Mouse (Mus musculus) liver, embryonic 14.5 days (tissue): ENCODE measurements around the gene Pcna. TPM values are rescaled to one million over a fixed set of nuclear protein-coding genes. Genes with fewer than 3 reads are reported as not detected.
"Not testable (repeated sequence)": the region's sequence is repeated elsewhere in the genome, so short reads cannot be mapped to it uniquely, and the experiment has no call there.

Experiments used
- ATAC-seq: fragments of 200-750 bp; cut with Nextera tagmentation; 2 replicates; pipeline ENCODE4 v1.8.0; 2017; ENCODE audit warnings: moderate number of reproducible peaks, mild to moderate bottlenecking, moderate library complexity; ENCODE audit not compliant: insufficient read depth
- DNase-seq, 3 experiments: peaks; one replicate each; pipeline ENCODE4 v3.0.0-alpha.2; 2012 to 2013; ENCODE audit warnings: low read depth in 3 of 3, low spot score in 3 of 3
- H3K27ac ChIP-seq: fragments of 300-500 bp; sonication (generic); 2 replicates; pipeline ENCODE4 v1.5.1; 2014; ENCODE audit warnings: moderate library complexity, mild to moderate bottlenecking, control low read depth, inconsistent platforms
- H3K27me3 ChIP-seq: fragments of 300-500 bp; sonication (generic); 2 replicates; pipeline ENCODE4 v1.6.1; 2014; ENCODE audit warnings: mild to moderate bottlenecking, low read length, moderate library complexity; ENCODE audit not compliant: control insufficient read depth, insufficient read depth
- H3K36me3 ChIP-seq: fragments of 300-500 bp; sonication (generic); replicated peaks from 2 replicates; pipeline ENCODE4 v1.6.1; 2014; ENCODE audit warnings: low read depth; ENCODE audit not compliant: control insufficient read depth, insufficient read depth
- H3K4me1 ChIP-seq, 2 experiments: fragments of 200-500 bp in 1 of 2; fragments of 300-500 bp in 1 of 2; sonication (generic) in 1 of 2; replicated peaks; 2 replicates each; pipeline ENCODE4 v1.6.1; 2012 to 2014; ENCODE audit warnings: antibody characterized with exemption in 1 of 2, inconsistent platforms in 1 of 2, low read length in 1 of 2; ENCODE audit not compliant: control insufficient read depth in 2 of 2, insufficient read depth in 2 of 2
- H3K4me2 ChIP-seq: fragments of 300-500 bp; sonication (generic); 2 replicates; pipeline ENCODE4 v1.6.1; 2014; ENCODE audit warnings: low read depth, mild to moderate bottlenecking, control low read depth, moderate library complexity
- H3K4me3 ChIP-seq, 2 experiments: fragments of 200-500 bp in 1 of 2; fragments of 300-500 bp in 1 of 2; sonication (generic) in 1 of 2; 2 replicates each; pipeline ENCODE4 v1.5.1; 2012 to 2014; ENCODE audit warnings: low read depth in 2 of 2, low read length in 2 of 2, mild to moderate bottlenecking in 2 of 2, control low read depth in 1 of 2, inconsistent platforms in 1 of 2, moderate library complexity in 1 of 2; ENCODE audit not compliant: insufficient read depth in 1 of 2
- H3K9ac ChIP-seq: fragments of 300-500 bp; sonication (generic); replicated peaks from 2 replicates; pipeline ENCODE4 v1.6.1; 2014; ENCODE audit warnings: mild to moderate bottlenecking, control low read depth, moderate library complexity
- H3K9me3 ChIP-seq: fragments of 300-500 bp; sonication (generic); 2 replicates; pipeline ENCODE4 v1.6.1; 2016; ENCODE audit warnings: low read length, mixed read lengths; ENCODE audit not compliant: control insufficient read depth
- CTCF ChIP-seq: IDR thresholded peaks from 2 replicates; pipeline ENCODE4 v1.5.1; 2016; ENCODE audit warnings: antibody characterized with exemption, low read depth, control low read depth
- EP300 ChIP-seq: IDR thresholded peaks from 2 replicates; pipeline ENCODE4 v1.6.1; 2016; ENCODE audit warnings: antibody characterized with exemption, low read depth
- WGBS: fragments of 180-500 bp; shearing (Covaris S2); extraction: QIAGEN DNeasy Blood & Tissue Kit; methylation state at CpG from one replicate; pipeline ENCODE4 v1.1.7; 2014; ENCODE audit not compliant: insufficient replicate concordance; 5-methylcytosine and 5-hydroxymethylcytosine counted together
- polyA plus RNA-seq, 2 experiments: library from polyadenylated mRNA; depleted of rRNA in 1 of 2; stranded (reverse) in 1 of 2; unstranded in 1 of 2; fragments of >200 nt; fragmentation: Nextera tagmentation in 1 of 2; extraction: Ambion mirVana in 1 of 2; gene quantifications; 2 replicates each; pipeline versions ENCODE4 v1.2.1 to v1.2.3; 2012 to 2014

Pcna gene
- polyA plus RNA-seq, 2 experiments, result 356 to 391 TPM

DNA sequence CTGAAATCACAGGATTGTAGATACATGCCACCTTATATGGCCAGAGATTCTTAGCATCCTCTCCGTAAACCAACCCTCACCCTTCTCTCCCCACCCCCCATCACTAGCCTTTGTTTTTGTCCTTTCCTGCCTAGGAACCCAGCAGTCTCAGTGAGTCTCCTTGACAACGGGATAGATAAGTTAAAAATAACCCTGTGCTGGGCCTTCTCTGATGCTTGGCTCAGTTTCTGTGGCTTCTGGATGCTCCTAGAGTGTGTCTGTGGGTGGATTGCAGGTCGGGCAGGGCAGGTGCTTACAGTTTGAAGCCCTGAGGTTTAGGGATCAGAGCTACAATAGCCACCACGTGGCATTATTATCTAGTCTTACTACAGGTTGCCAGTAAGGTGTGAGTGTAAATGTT lies 39.0 kb upstream of the Pcna start:
- H3K4me1 ChIP-seq, result peaks cover 0 to 9% of the 10 kb centered on the region in 2 experiments; a peak in 2 of 4 replicates
- H3K27ac ChIP-seq, result no peak overlapping the region
- DNase-seq, result no peak
- no peak for TF ChIP-seq EP300
- no peak for TF ChIP-seq CTCF
- no peaks in the 10 kb centered on the region for H3K27me3 ChIP-seq
- H3K36me3 ChIP-seq, result peaks cover 3% of the 10 kb centered on the region; the same call in 1 of the 2 replicates
- no peak for ATAC-seq
- 11% methylated on average over 4 of the region's 4 CpGs for WGBS
- H3K4me3 ChIP-seq, result no peak overlapping the region
- H3K9ac ChIP-seq, result no peak overlapping the region
- no peak overlapping the region for H3K4me2 ChIP-seq
- no peaks in the 10 kb centered on the region for H3K9me3 ChIP-seq

DNA sequence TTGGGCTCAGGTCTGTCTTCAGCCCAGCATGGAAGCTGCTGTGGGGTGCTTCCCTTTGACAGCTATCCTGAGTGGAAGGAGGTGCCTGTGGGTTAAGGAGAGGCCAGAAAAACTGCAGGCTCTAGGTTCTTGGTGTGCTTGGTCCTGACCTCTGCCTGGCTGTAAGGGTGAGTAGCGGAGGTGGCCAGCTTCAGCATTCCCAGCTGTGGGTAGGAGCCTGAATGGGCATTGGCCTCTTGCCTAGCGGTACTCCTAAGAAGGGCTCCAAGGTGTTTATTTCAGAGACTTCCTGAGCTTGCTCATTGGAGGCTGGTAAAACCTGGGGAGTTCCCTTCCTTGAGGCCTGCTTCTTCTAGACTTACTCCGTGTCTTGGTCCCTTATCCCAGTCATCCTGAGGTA lies 38.2 kb upstream of the Pcna start:
- Histone ChIP-seq H3K4me3 (no peak overlapping the region), H3K27ac (no peak overlapping the region), H3K9ac (no peak overlapping the region), H3K4me1 (peaks cover 0 to 9% of the 10 kb centered on the region in 2 experiments; a peak in 2 of 4 replicates), H3K9me3 (no peaks in the 10 kb centered on the region), H3K36me3 (peaks cover 3% of the 10 kb centered on the region; the same call in 1 of the 2 replicates), H3K4me2 (no peak overlapping the region), H3K27me3 (no peaks in the 10 kb centered on the region)
- DNase-seq (no peak), ATAC-seq (no peak)
- no peak for TF ChIP-seq CTCF
- TF ChIP-seq EP300, result no peak
- 72% methylated on average over 3 of the region's 3 CpGs for WGBS

DNA sequence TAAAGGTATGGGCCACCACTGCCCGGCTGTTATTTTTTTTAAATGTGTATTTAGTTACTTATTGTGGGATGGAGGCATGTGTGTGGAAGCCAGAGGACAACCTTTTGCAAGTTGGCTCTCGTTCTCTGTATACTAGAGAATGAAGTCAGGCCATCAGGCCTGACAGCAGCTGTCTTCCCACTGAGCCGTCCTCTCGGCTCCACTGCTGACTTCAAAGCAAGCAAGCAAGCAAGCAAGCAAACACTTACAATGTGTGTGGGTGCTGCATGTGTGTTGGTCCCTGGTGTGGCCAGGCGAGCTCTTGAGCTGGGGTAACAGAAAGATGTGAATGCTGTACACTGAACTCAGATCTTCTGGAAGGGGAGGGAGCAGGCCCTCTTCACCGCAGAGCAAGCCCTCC lies 37.7 kb upstream of the Pcna start:
- Histone ChIP-seq H3K27ac (no peak overlapping the region), H3K4me2 (no peak overlapping the region), H3K36me3 (peaks cover 2% of the 10 kb centered on the region; the same call in 1 of the 2 replicates), H3K9me3 (no peaks in the 10 kb centered on the region), H3K4me1 (peaks cover 0 to 9% of the 10 kb centered on the region in 2 experiments; a peak in 2 of 4 replicates), H3K27me3 (no peaks in the 10 kb centered on the region), H3K4me3 (no peak overlapping the region), H3K9ac (no peak overlapping the region)
- ATAC-seq, result no peak
- 71% methylated on average over 6 of the region's 6 CpGs for WGBS
- no peak for TF ChIP-seq EP300
- TF ChIP-seq CTCF, result no peak
- DNase-seq, result no peak

DNA sequence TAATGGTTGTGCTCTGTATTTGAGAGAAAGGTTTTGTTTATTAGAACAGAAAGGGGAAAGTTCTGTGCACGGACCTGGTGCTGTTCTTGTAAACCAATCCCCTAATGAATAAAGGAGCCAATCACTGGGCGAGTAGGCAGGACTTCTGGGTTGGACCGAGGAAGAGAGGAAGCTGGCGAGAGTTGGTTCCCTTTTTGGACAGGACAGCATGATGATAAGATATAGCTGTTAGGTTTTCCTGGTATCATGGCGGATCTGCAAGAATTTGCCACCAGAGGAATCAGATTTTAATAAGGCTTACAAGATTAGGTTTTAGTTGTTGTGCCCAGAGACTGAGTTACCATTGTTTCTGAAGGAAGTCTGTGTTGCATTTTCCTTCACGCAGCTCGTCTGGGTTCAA lies 36.1 kb upstream of the Pcna start:
- 21% methylated on average over 5 of the region's 7 CpGs for WGBS

DNA sequence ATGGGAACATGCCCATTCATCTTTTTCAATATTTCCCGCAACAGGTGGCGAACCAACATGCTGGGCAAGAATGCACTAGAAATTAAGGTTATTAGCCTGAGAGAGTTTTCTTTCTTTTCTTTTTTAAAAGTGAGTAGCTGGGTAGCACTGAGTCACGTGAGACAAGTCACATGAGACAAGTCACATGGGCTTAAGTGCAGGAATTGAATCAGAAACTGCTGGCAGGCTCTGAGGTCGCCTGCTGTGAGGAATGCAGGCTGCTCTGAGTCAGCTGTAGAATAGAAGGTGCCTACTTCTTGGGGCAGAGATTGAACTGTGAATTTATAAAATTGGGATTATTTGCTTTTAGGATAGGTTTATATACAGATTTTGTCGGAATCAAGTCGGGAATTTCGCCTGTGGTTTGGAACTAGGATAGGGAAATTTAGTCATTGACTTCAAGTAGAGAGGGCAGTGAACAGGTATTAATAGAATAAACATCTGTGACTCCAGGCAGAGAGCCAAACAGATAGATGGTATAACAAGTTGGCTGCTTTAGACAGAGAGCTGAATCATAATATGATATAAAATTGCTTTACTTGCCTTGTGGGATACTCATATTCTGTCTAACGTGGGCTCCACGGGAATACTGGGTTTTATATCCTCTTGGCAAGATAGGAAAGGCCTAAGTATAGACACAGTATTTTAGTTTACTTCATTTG lies 33.4 kb upstream of the Pcna start:
- peaks cover 6 to 21% of the 10 kb centered on the region in 2 experiments; a peak in 3 of 4 replicates for H3K4me1 ChIP-seq
- TF ChIP-seq EP300 (no peak), CTCF (no peak)
- H3K36me3 ChIP-seq, result no peaks in the 10 kb centered on the region
- no peak for DNase-seq
- no peak overlapping the region for H3K4me3 ChIP-seq
- no peak overlapping the region for H3K27ac ChIP-seq
- no peaks in the 10 kb centered on the region for H3K9me3 ChIP-seq
- H3K27me3 ChIP-seq, result no peaks in the 10 kb centered on the region
- WGBS, result 77% methylated on average over 9 of the region's 9 CpGs
- H3K9ac ChIP-seq, result no peak overlapping the region
- no peak for ATAC-seq
- H3K4me2 ChIP-seq, result no peak overlapping the region

More for the DNA sequence above, 36.1 kb upstream of the Pcna start:
- not testable (repeated sequence) for H3K4me1 ChIP-seq, H3K4me3 ChIP-seq, H3K27me3 ChIP-seq, H3K4me2 ChIP-seq, DNase-seq, H3K27ac ChIP-seq, H3K9me3 ChIP-seq, H3K9ac ChIP-seq, H3K36me3 ChIP-seq, ATAC-seq

DNA sequence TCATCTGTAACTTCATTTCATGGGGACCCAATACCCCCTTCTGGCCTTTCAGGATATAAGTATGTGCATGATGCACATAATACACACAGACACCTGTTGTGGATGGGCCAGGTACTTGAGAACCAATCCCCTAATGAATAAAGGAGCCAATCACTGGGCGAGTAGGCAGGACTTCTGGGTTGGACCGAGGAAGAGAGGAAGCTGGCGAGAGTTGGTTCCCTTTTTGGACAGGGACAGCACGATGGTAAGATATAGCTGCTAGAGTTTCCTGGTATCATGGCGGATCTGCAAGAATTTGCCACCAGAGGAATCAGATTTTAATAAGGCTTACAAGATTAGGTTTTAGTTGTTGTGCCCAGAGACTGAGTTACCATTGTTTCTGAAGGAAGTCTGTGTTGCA lies 32.6 kb upstream of the Pcna start:
- H3K36me3 ChIP-seq, H3K9ac ChIP-seq, H3K27me3 ChIP-seq, H3K4me2 ChIP-seq, H3K27ac ChIP-seq, H3K4me3 ChIP-seq, ATAC-seq, DNase-seq, H3K9me3 ChIP-seq: not testable (repeated sequence)
- WGBS, result 50% methylated on average over 5 of the region's 5 CpGs
- H3K4me1 ChIP-seq, result peaks cover 6 to 20% of the 10 kb centered on the region in 2 experiments; a peak in 3 of 4 replicates
